Mouse (Mus musculus) myocyte (in vitro differentiated cells): ENCODE measurements around the gene Gm17349.

Source experiments
- MAX ChIP-seq: IDR thresholded peaks from one replicate; pipeline ENCODE4 v1.6.1; 2011; ENCODE audit warnings: low read depth, mild to moderate bottlenecking, control low read depth
- POLR2A ChIP-seq: IDR thresholded peaks from one replicate; pipeline ENCODE4 v1.6.1; 2011; ENCODE audit warnings: low read depth, mild to moderate bottlenecking, control low read depth, moderate library complexity; ENCODE audit not compliant: insufficient read length
- USF1 ChIP-seq: IDR thresholded peaks from one replicate; pipeline ENCODE4 v1.6.1; 2011; ENCODE audit warnings: low read depth, mild to moderate bottlenecking, control low read depth, moderate library complexity

DNA sequence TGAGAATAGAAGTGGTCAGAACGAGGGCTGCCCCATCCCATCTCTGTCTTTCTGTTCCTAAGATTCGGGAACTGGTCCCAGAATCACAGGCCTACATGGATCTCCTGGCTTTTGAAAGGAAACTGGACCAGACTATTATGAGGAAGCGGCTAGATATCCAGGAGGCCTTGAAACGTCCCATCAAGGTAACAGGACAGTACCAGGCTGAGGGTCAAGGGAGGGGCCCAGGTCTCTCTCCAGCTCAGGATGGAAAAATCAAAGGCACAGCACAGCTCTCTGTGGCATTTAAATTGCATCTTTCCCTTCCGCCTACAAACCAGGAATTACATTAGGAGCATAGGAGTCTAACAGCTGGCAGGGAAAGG lies 1.6 kb downstream of the Gm17349 start:
- TF ChIP-seq POLR2A (no peak), USF1 (no peak), MAX (no peak)
